Mouse (Mus musculus) left cerebral cortex, adult 2 months (tissue): ENCODE results near the gene Tln2. TPM values are rescaled to one million over a fixed set of nuclear protein-coding genes. Genes with fewer than 3 reads are reported as not detected.
"Not testable (repeated sequence)": the region's sequence is repeated elsewhere in the genome, so short reads cannot be mapped to it uniquely, and the experiment has no call there.

Experiments used
- DNase-seq, 2 experiments: peaks; one replicate each; pipeline ENCODE4 v3.0.0; 2021 to 2022; ENCODE audit warnings: low spot score in 2 of 2, mixed read lengths in 1 of 2; ENCODE audit errors: extremely low spot score in 1 of 2
- H3K27ac ChIP-seq: fragments of 200-600 bp; 2 replicates; pipeline ENCODE4 v1.8.1; 2022
- H3K4me3 ChIP-seq: fragments of 200-600 bp; 2 replicates; pipeline ENCODE4 v1.8.1; 2022
- CTCF ChIP-seq: fragments of 200-600 bp; IDR thresholded peaks from 2 replicates; pipeline ENCODE4 v1.8.1; 2022; ENCODE audit warnings: antibody characterized with exemption, mild to moderate bottlenecking, moderate library complexity
- intact Hi-C: fragments of 180-260 bp; cut with DNase I; formaldehyde crosslinking; loops from one replicate; pipeline ENCODE4 v1.15.1; 2025
- total RNA-seq, 2 experiments: library from RNA; stranded (reverse); gene quantifications; 2 replicates each; pipeline ENCODE4 v1.2.3; 2021

Tln2 gene
- total RNA-seq, 2 experiments from 2014 or later: 96.2 to 96.3 TPM

DNA sequence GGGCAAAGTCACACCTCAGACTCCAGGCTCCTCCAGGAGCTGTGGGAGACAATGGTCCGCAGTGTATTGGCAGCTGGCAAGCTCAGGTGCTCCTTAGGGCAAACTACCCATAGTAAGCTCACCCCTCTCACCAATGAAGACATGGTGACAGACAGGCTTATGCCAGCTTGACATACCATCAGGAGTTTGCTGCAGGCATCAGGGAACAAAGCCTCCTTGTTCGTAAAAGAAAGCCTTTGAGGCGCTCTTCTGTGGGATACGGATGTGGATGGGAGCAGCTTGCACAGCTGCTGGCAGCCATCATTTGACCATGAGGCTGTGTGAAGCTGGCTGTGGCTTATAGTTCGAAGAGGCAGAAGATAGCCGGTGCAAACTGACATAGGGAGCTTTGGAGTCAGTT, 254.5 kb downstream of the Tln2 start:
- H3K27ac ChIP-seq: no peak overlapping the region
- DNase-seq: no peak
- no peak overlapping the region for H3K4me3 ChIP-seq
- TF ChIP-seq CTCF: no peak
- intact Hi-C loops: no loop called here

DNA sequence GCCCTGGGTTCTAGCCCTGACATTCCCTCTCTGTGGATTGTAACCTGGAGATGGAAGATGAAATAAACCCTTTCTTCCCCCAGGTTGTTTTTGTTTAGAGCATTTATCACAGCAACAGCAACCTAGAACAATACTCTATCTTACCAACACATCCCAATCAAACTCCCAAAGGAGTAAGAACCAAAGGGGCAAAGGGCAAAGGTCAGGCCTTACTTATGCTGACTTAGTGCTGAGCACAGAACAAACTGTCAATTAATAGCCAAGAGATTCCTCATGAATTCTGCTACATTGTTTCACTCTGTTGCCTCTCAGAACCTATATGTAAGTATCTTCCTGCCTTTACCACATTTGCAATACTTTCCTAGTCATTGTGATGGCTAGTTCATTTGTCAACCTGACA, 255.5 kb downstream of the Tln2 start:
- no peak overlapping the region for H3K4me3 ChIP-seq
- no peak for TF ChIP-seq CTCF
- no peak overlapping the region for H3K27ac ChIP-seq
- no peak for DNase-seq
- intact Hi-C loops: no loop called here

DNA sequence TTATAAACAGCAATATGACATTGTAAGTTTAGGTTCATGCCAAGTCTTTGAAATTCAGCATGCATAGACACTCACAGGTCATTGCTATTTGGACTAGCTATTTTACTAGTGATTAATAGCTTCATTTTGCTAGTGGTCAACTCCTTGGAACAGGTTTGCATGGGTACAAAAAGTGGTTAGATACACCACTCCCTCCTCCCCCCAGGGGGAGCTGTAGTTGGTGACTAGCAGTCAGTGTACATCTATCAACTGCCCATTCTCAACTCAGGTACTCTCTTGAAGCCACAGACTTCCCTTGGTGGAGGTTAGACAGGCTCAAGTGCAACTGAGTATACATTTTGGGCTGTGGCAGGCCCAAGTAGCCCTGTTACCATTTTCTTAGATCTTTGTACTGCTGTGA, 256.5 kb downstream of the Tln2 start:
- no peak for DNase-seq
- Histone ChIP-seq H3K4me3 (no peak overlapping the region), H3K27ac (no peak overlapping the region)
- intact Hi-C loops: no loop called here
- TF ChIP-seq CTCF: peak; percentile 13; the same call in 1 of the 2 replicates

DNA sequence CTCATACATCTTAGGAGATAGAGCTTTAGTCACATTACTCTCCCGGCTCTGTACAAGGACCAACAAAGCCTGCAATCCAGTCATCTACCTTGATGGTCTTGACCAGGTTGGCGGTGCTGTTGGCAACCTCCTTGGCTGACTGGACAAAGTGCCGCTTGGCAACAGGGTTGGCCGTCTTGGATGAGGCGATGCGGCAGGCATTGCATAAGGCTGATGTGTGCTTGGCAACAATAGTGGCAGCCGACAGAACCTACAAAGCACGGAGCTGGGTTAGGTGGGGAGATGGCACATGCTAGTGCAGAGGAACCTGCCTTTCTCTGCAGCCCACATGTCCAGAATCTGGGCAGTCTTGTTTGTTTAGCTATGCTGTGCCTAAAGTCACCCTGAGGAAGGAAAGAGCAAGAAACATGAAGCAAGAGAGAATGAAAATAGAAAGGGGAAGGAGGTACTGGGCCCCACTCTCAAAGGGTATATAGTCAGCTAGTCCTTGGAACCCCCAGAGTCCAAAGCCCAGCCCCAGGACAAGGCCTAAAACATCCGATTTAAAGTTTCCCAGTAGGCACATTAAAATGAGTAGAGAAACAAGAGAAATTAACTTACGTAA, 257.0 kb downstream of the Tln2 start:
- DNase-seq: no peak
- Histone ChIP-seq H3K4me3 (no peak overlapping the region), H3K27ac (0 out of 2 replicates have a peak overlapping the region, but pooled peaks have one; percentile 24)
- TF ChIP-seq CTCF: no peak
- intact Hi-C loops: no loop called here

DNA sequence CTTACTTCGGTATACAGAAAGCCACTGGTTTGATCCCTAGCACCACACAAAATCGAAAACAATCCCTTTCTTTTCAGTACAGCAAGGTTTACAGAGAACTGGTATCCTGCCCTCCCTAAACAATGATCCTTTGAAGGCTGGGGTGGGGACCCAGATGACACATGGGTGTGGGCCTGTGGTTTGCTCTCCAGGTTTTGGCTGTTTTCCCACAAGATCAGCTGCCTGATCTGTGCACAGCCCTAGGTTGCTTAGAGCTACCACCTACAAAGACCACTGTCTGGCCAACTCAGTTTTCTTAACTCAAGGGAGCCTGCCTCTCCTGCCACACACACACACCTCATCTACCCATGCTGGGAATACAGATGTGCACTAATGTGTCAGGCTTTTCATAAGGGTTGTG, 257.9 kb downstream of the Tln2 start:
- Histone ChIP-seq H3K4me3 (no peak overlapping the region), H3K27ac (peak overlapping the region; percentile 24)
- no peak for TF ChIP-seq CTCF

DNA sequence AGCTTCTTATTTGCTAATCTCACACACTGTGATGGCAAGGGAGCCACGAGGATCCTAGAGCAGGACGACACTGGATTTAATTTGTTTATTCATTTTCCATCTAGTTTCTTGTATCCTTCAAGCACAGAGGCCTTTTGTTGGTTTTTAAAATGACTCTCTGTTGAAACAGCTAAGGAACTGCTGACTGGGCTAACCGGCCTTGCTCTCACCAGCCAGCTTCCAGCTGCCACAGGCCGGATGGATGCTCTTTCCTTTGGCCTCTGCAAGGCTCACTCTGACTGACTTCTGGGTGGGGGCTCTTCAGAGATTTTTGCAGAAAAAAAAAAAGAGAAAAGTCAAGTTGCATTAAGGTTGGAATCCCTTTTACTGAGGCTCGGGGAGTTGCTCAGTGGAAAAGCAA, 258.7 kb downstream of the Tln2 start:
- H3K4me3 ChIP-seq: no peak overlapping the region
- peak overlapping the region; percentile 66; the same call in 1 of the 2 replicates for H3K27ac ChIP-seq
- intact Hi-C loops: no loop called here
- DNase-seq: no peak
- TF ChIP-seq CTCF: no peak

More for the DNA sequence above, 257.9 kb downstream of the Tln2 start:
- intact Hi-C loops: no loop called here
- no peak for DNase-seq

DNA sequence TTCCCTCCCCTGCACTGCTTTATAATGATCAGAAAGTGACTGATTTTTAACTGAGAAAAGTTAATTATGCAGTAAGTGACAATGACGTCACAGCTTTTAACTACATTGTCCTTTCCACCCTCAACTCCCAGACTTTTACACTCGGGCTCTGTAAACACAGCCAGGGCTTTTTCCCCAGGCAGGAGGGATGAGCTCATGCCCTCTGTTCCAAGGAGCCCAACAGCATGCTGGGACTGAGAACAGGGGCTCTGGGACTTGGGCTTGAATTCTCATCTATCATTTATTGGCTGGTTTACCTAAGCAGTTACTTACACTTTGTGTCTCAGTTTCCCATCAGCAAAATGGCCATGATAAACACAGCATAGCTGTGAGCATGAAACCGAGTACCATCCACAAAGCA, 259.2 kb downstream of the Tln2 start:
- H3K27ac ChIP-seq: peak overlapping the region; percentile 66; the same call in 1 of the 2 replicates
- no peak overlapping the region for H3K4me3 ChIP-seq
- intact Hi-C loops: no loop called here
- no peak for DNase-seq
- no peak for TF ChIP-seq CTCF

DNA sequence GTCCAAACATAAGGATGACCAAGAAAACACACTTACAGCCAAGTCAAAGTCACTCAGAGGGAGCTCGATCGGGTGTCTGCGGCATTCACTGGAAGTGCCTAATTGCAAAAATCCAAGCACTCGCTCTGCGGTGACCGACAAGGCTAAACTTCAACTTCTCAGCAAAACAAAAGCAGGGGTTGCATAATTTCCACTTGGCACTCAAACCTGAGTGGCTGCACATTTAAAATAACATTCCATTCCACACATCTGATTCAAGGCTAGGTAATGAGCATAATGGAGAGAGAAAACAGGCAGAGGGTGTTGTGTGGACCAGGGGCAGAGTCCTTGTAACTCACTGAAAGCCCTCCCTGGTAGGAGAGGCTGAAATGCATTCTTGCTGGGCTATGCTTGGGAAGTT, 260.3 kb downstream of the Tln2 start:
- DNase-seq: no peak
- no peak overlapping the region for H3K4me3 ChIP-seq
- TF ChIP-seq CTCF: no peak
- H3K27ac ChIP-seq: no peak overlapping the region
- intact Hi-C loops: no loop called here

DNA sequence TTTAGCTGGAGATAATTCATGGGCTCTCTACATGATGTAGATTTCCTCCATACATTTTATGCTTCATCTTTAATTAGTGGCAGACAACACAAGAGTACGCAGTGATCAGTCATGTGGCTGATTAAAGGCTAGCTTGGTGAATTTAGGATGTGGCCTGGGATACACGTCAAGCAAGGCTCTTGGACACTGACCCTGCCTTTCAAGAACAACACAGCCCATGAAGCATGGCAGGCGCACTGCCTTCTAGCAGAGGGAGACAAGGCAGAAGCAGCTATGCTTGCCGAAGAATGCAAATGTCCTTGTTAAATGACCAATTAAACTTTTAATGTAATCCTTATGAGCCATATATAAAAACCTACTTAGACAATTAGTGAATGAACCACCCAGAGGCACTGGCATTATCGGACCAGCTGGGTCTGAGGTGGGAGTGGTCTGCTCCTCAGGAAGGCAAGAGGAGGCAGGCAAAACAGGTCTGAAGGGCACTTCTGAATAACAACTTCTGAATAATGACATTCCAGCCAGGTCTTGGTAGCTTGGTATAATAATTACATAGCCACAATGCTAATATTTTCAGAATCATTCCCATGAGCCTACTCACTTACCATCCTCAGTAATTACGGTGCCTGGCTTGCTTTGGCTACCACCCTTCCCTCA, 262.1 kb downstream of the Tln2 start:
- H3K4me3 ChIP-seq: no peak overlapping the region
- no peak overlapping the region for H3K27ac ChIP-seq
- intact Hi-C loops: no loop called here
- TF ChIP-seq CTCF: no peak
- no peak for DNase-seq

DNA sequence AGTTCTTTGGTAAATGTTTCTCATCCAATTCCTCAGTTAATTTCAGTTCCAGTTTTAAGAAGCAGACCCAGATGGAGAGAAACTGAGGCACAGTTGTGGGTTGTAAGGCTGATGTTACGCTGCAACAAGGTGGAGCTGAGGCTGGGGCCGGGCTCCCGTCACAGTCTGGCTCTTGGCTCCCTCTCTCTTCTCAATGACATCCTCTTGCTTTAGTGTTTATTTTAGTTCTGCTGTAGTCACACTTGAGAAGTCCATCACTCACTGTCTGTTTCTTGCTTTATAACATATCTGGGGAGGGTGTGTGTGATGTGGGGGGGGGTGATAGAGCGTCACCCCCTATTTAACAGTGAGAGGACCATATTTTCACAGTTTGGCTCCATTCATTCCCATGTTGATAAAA, 272.0 kb downstream of the Tln2 start:
- intact Hi-C loops: no loop called here
- no peak overlapping the region for H3K27ac ChIP-seq
- TF ChIP-seq CTCF: no peak
- DNase-seq: no peak
- H3K4me3 ChIP-seq: no peak overlapping the region

DNA sequence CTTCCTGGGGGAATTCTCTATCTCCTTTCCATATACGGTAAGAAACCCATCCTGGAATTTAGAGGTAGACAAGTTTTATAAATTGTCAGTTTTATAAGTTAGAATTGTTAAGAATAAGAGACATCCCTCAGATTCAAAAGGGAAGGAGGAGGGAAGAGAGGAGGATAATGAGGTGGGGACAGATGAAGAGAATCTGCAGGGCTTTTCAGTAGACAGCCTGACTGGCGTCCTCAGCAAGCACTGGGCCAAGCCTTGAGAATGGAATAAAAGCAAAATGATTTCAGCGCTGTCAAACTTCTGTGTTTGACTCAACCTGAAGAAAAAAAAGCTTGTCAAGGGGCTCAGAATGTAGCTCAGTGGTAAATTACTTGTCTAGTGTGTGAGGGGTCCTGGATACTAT, 272.7 kb downstream of the Tln2 start:
- no peak for DNase-seq
- Histone ChIP-seq H3K27ac (no peak overlapping the region), H3K4me3 (no peak overlapping the region)
- intact Hi-C loops: no loop called here
- no peak for TF ChIP-seq CTCF

DNA sequence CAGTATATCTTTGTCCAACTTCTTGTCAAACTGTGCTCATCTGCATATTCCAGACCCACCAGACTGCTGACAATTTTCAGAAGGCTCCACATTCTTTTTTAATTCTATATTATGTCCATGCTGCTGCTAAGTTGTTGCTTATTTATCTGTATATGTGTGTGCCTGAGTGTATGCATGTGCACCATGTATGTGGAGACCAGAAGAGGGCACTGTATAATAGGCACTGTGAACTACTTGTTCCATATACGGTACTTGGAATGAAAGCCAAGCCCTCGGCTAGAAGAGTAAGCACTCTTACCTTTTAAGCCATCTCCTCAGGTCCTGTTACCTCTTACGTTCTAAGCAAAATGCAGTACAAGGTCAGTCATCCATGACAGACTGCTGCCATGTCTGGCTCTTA, 274.0 kb downstream of the Tln2 start:
- intact Hi-C loops: no loop called here
- Histone ChIP-seq H3K27ac (no peak overlapping the region), H3K4me3 (no peak overlapping the region)
- DNase-seq: no peak
- TF ChIP-seq CTCF: peak; percentile 14; the same call in 1 of the 2 replicates

DNA sequence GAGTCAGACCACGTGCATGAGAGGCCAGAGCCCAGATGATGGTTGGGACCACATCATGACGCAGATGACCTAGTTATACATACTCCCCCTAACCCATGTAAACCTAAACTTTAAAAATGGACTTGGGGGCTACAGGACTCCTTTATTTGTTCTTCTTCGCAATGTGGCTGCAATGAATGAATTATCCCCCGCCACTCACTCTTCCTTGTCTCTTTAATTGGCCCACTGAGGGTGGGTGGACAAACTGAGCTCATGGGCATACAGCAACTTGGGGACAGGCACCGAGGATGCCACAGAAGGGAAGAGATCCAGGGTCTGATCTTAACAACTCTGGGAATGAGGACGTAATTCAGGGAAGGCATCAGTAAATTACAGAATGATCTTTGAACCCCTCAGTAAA, 277.7 kb downstream of the Tln2 start:
- intact Hi-C loops: no loop called here
- Histone ChIP-seq H3K4me3 (no peak overlapping the region), H3K27ac (no peak overlapping the region)
- DNase-seq: no peak
- no peak for TF ChIP-seq CTCF

DNA sequence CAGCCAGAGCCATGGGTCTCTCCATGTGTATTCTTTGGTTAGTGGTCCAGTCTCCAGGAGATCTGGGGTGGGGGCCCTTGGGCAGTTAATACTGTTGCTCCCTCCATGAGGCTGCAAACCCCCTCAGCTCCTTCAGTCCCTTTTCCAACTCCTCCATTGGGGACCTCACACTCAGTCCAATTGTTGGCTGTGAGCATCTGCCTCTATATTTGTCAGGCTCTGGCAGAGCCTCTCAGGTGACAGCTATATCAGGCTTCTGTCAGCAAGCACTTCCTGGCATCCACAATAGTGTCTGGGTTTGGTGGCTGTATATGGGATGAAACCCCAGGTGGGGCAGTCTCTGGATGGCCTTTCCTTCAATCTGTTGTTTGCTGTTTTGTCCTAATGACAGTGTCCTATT, 279.2 kb downstream of the Tln2 start:
- H3K27ac ChIP-seq, intact Hi-C loops, DNase-seq, H3K4me3 ChIP-seq: not testable (repeated sequence)
